8 mouse cellular contexts compared by ENCODE assay signal in genomic region chr5:130144334-130145312, GRCm38 (mm10). TPM values are rescaled to one million over a fixed set of nuclear protein-coding genes. Genes with fewer than 3 reads are reported as not detected.
DNase-seq lines count a peak whose midpoint lies in the region; ATAC-seq lines count a peak whose summit lies in the region.

Gene Kctd7 (plus strand): TSS chr5:130144861.

- WGBS in lung, embryonic 16.5 days = under 1% methylated on average over 66 of the region's 66 CpGs

- H3K9me3 ChIP-seq in lung, embryonic 16.5 days (ENCODE audit: control insufficient read depth, low read length) = no peaks in the 10 kb centered on the region

- H3K4me1 ChIP-seq in lung, embryonic 16.5 days (replicated peaks; ENCODE audit: control insufficient read depth, insufficient read depth, low read length) = peaks cover 14% of the 10 kb centered on the region

- H3K4me3 ChIP-seq in lung, embryonic 16.5 days (ENCODE audit: low read length) = peak within 1 kb of the TSS; percentile 63

- peak within 1 kb of the TSS; percentile 82 for H3K9ac ChIP-seq in lung, embryonic 16.5 days (ENCODE audit: low read length)

- ATAC-seq in hematopoietic stem cell, adult 5-6 weeks (replicated peaks in 1 of 2; ENCODE audit: insufficient read depth in 1 of 2, low FRiP score in 2 of 2, low TSS enrichment in 1 of 2, low read depth in 1 of 2, poor library complexity in 2 of 2, severe bottlenecking in 2 of 2) = peak; percentile 92
- ATAC-seq in lung, embryonic 16.5 days (ENCODE audit: low read depth) = peak; percentile 96

- peak within 1 kb of the TSS; percentile 79 for H3K27ac ChIP-seq in lung, embryonic 16.5 days (ENCODE audit: low read length)

- H3K27me3 ChIP-seq in lung, embryonic 16.5 days (ENCODE audit: control insufficient read depth, insufficient read depth, low read depth, low read length) = no peaks in the 10 kb centered on the region

- peak within 1 kb of the TSS; percentile 98 for H3K4me2 ChIP-seq in lung, embryonic 16.5 days (ENCODE audit: low read depth, low read length)

- peak; percentile 99 for DNase-seq in MEL-GATA-1-ER (ENCODE audit: extremely low read depth, low read depth)
- peak; percentile 96 for DNase-seq in cerebellum, adult 8-10 months
- DNase-seq in forelimb bud, embryonic 11.5 days (ENCODE audit: low read depth, low spot score) = peak; percentile 98
- DNase-seq in layer of hippocampus, adult 9-10 months (ENCODE audit: low spot score) = peak; percentile 98
- peak; percentile 87 for DNase-seq in ovary, postnatal 10 days (ENCODE audit: low spot score)
- DNase-seq in thymus, postnatal 10 days (ENCODE audit: low spot score in 2 of 2) = peak; percentile 88 to 91

- H3K36me3 ChIP-seq in lung, embryonic 16.5 days (ENCODE audit: control insufficient read depth, insufficient read depth, low read length) = no peaks in the 10 kb centered on the region

RNA-seq across cellular contexts. Expression of gene Kctd7, which starts in this region (rescaled TPM):
- total RNA-seq in hematopoietic stem cell, adult 5-6 weeks (2017) = 3.3 and 6.4 TPM in 2 replicates
- 5.5 and 6.1 TPM in 2 replicates for polyA plus RNA-seq in lung, embryonic 16.5 days (2015; fragmentation: Nextera tagmentation; extraction: Ambion mirVana)

Comparison
In these comparisons a context has a peak if more than half of its experiments do, and no peak if none do; other contexts are left out.
1. Peak in every context shown above with its lines: DNase-seq, ATAC-seq, H3K4me3 ChIP-seq and H3K27ac ChIP-seq.